Mouse (Mus musculus) activated CD4-positive, CD25-positive, alpha-beta regulatory T cell, adult 9 weeks (primary cell): ENCODE measurements around the gene Neil3. TPM values are rescaled to one million over a fixed set of nuclear protein-coding genes. Genes with fewer than 3 reads are reported as not detected.

Experiments
- polyA plus RNA-seq: library from polyadenylated mRNA; unstranded; fragments of 100-300 nt; shearing (Covaris generic); gene quantifications from one replicate; pipeline ENCODE4 v1.2.1, GENCODE M21; 2017

Gene Neil3
- 2.9 TPM for polyA plus RNA-seq

GRCm38 (mm10) chr8:53638495-53639171 is at the start of gene Neil3:
Gene Neil3 (minus strand): TSS chr8:53639065.

Other genes starting within 250 kb of the Neil3 start
- 46.8 TPM for gene Aga, start 127.3 kb downstream of the Neil3 start, polyA plus RNA-seq